Mouse (Mus musculus) spleen, adult 2 months (tissue): Measurements from ENCODE around the gene Babam2. TPM values are rescaled to one million over a fixed set of nuclear protein-coding genes. Genes with fewer than 3 reads are reported as not detected.
A peak's percentile ranks its signal among the peaks of the same experiment; 100 is the strongest.

Experiments used
- DNase-seq, 2 experiments: peaks; one replicate each; pipeline versions ENCODE4 v3.0.0 to v3.0.0-alpha.2; 2012 to 2021; ENCODE audit warnings: low spot score in 2 of 2, low read depth in 1 of 2
- H3K27ac ChIP-seq: fragments of 200-500 bp; 2 replicates; pipeline ENCODE4 v1.5.1; 2012; ENCODE audit warnings: low read length, inconsistent platforms; ENCODE audit not compliant: insufficient read depth
- H3K27me3 ChIP-seq: fragments of 200-500 bp; 2 replicates; pipeline ENCODE4 v1.6.1; 2012; ENCODE audit warnings: mild to moderate bottlenecking, moderate library complexity, low read length, inconsistent platforms; ENCODE audit not compliant: control insufficient read depth, insufficient read depth
- H3K36me3 ChIP-seq: fragments of 200-500 bp; 2 replicates; pipeline ENCODE4 v1.6.1; 2012; ENCODE audit warnings: mild to moderate bottlenecking, low read length, inconsistent platforms; ENCODE audit not compliant: control insufficient read depth, insufficient read depth
- H3K4me1 ChIP-seq: fragments of 200-500 bp; 2 replicates; pipeline ENCODE4 v1.6.1; 2011; ENCODE audit warnings: inconsistent platforms; ENCODE audit not compliant: control insufficient read depth, insufficient read depth, insufficient read length
- H3K4me3 ChIP-seq: fragments of 200-500 bp; 2 replicates; pipeline ENCODE4 v1.5.1; 2011; ENCODE audit warnings: mild to moderate bottlenecking, inconsistent platforms; ENCODE audit not compliant: insufficient read depth, insufficient read length; ENCODE audit errors: extremely low read depth
- CTCF ChIP-seq: fragments of 200-500 bp; IDR thresholded peaks from 2 replicates; pipeline ENCODE4 v1.5.1; 2011; ENCODE audit warnings: mild to moderate bottlenecking, inconsistent platforms; ENCODE audit not compliant: insufficient read depth, insufficient read length, insufficient replicate concordance; ENCODE audit errors: extremely low read depth
- POLR2A ChIP-seq: fragments of 200-500 bp; IDR thresholded peaks from 2 replicates; pipeline ENCODE4 v1.6.1; 2011; ENCODE audit warnings: low read depth, low read length, inconsistent platforms
- WGBS: fragments of 180-500 bp; shearing (Covaris S2); methylation state at CpG from one replicate; pipeline ENCODE4 v1.1.7; 2018; 5-methylcytosine and 5-hydroxymethylcytosine counted together
- polyA plus RNA-seq: library from polyadenylated mRNA; depleted of rRNA; stranded (reverse); fragments of >200 nt; gene quantifications from 2 replicates; pipeline ENCODE4 v1.2.3, GENCODE M21; 2012

The Babam2 gene
- polyA plus RNA-seq, 1 experiment = 12.2 TPM

GRCm38 (mm10) chr5:32098691-32099090, 401.2 kb downstream of the Babam2 start:
- 90% methylated on average over 3 of the region's 3 CpGs for WGBS
- H3K4me3 ChIP-seq = no peak overlapping the region
- peaks cover 1% of the 10 kb centered on the region; the same call in 1 of the 2 replicates for H3K4me1 ChIP-seq
- TF ChIP-seq CTCF = no peak
- no peak for TF ChIP-seq POLR2A
- no peaks in the 10 kb centered on the region for H3K36me3 ChIP-seq
- H3K27ac ChIP-seq = no peak overlapping the region
- H3K27me3 ChIP-seq = no peaks in the 10 kb centered on the region
- no peak for DNase-seq

- TF ChIP-seq POLR2A (no peak), CTCF (no peak)
- Histone ChIP-seq H3K27ac (no peak overlapping the region), H3K4me1 (peaks cover 10% of the 10 kb centered on the region; the same call in 1 of the 2 replicates), H3K36me3 (no peaks in the 10 kb centered on the region), H3K27me3 (no peaks in the 10 kb centered on the region), H3K4me3 (no peak overlapping the region)
- WGBS = 45% methylated on average over 5 of the region's 5 CpGs
- DNase-seq = no peak
Measured at GRCm38 (mm10) chr5:32102484-32102883, 405.0 kb downstream of the Babam2 start.

- Histone ChIP-seq H3K4me3 (no peak overlapping the region), H3K27ac (no peak overlapping the region), H3K27me3 (no peaks in the 10 kb centered on the region), H3K4me1 (peaks cover 10% of the 10 kb centered on the region; the same call in 1 of the 2 replicates), H3K36me3 (no peaks in the 10 kb centered on the region)
- WGBS = 91% methylated on average over 6 of the region's 6 CpGs
- TF ChIP-seq CTCF (no peak), POLR2A (no peak)
- no peak for DNase-seq
Measured at GRCm38 (mm10) chr5:32102971-32103431, 405.5 kb downstream of the Babam2 start.

DNA sequence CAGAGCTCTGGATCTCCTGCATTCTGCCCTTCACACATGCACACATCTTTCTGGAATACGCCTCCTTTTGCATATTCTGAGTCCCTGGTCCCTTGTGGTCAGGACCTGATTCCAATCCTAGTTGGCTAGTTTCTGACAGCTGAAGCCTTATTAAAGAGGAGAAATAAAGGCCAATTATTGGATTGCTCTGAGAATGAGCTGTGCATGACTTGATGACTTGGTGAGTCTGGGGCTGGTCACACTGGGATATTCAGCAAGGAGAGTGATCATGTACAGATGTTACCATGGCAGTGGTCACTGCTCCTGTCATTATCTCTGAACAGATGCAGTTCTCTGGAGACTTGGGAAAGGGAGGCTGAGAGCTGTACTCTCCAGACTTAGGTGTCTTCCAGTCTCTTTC, 406.1 kb downstream of the Babam2 start:
- Histone ChIP-seq H3K27me3 (no peaks in the 10 kb centered on the region), H3K36me3 (no peaks in the 10 kb centered on the region), H3K4me1 (peaks cover 10% of the 10 kb centered on the region; the same call in 1 of the 2 replicates), H3K4me3 (no peak overlapping the region), H3K27ac (0 out of 2 replicates have a peak overlapping the region, but pooled peaks have one; percentile 17)
- TF ChIP-seq CTCF (no peak), POLR2A (no peak)
- DNase-seq = no peak
- WGBS = 91% methylated on average over 1 of the region's 1 CpGs

- Histone ChIP-seq H3K4me1 (peaks cover 10% of the 10 kb centered on the region; the same call in 1 of the 2 replicates), H3K4me3 (no peak overlapping the region), H3K27me3 (no peaks in the 10 kb centered on the region), H3K27ac (peak overlapping the region; percentile 54; the same call in 1 of the 2 replicates), H3K36me3 (no peaks in the 10 kb centered on the region)
- TF ChIP-seq POLR2A (no peak), CTCF (no peak)
- peak; percentile 23 to 65 for DNase-seq
- 13% methylated on average over 12 of the region's 12 CpGs for WGBS
Measured at GRCm38 (mm10) chr5:32104119-32104990, 406.9 kb downstream of the Babam2 start.

GRCm38 (mm10) chr5:32106473-32107140, 409.1 kb downstream of the Babam2 start:
- WGBS = 88% methylated on average over 5 of the region's 5 CpGs
- no peaks in the 10 kb centered on the region for H3K27me3 ChIP-seq
- TF ChIP-seq POLR2A = no peak
- no peak for TF ChIP-seq CTCF

More at GRCm38 (mm10) chr5:32106473-32107140, 409.1 kb downstream of the Babam2 start:
- no peak for DNase-seq
- no peak overlapping the region for H3K27ac ChIP-seq
- no peak overlapping the region for H3K4me3 ChIP-seq
- H3K36me3 ChIP-seq = no peaks in the 10 kb centered on the region
- peaks cover 17% of the 10 kb centered on the region; the same call in 1 of the 2 replicates for H3K4me1 ChIP-seq
